Mouse (Mus musculus) spleen, postnatal 0 days (tissue): ENCODE results near the gene Lpcat1. TPM values are rescaled to one million over a fixed set of nuclear protein-coding genes. Genes with fewer than 3 reads are reported as not detected.

Source experiments
- polyA plus RNA-seq: library from polyadenylated mRNA; unstranded; fragments of >200 nt; fragmentation: Nextera tagmentation; extraction: Ambion mirVana; gene quantifications from 2 replicates; pipeline ENCODE4 v1.2.1, GENCODE M21; 2015

Lpcat1 gene
- 89.7 and 101 TPM in 2 replicates for polyA plus RNA-seq

DNA sequence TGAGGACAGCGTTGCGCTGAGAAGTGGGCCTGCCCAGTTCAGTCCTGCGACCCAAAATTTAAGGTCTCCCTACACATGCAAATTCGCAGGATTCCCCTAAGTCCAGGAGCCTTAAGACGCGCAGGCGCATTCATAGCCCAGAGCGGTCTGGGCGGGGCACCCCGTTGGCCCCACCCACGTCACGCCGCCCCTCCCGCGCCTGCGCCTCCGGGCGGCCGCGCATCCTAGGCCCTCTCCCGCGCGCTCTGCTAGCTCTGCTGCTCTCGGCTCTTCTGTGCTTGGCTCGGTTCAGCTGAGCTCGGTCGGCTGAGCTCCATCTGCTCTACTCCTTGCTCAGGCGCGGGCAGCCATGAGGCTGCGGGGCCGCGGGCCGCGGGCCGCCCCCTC is at the start of gene Lpcat1:
TSS of gene Lpcat1 (plus strand) at position 164 of the 387 bp plus-strand sequence.

DNA sequence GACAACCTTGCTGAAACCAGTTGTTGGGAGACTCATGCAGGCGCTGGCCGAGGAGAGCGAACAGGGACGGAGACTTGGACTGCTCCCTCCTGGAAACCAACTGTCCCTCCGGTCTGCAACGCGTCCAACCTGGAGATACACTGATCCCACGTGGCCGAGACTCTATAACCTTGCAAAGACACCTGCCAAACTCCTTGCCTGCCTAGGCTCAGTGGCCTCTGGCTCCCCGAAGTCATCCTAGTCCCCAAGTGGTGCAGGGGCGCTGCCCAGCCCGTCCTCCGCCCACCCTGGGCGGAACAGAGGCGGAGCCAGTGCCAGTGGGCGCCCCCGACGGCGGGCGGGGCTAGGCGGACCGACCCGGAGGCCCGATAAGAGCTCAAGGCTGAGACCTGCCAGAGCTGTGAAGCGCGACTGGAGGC is 69.4 kb downstream of the Lpcat1 start, which contains the start of gene Slc6a3:
TSS of gene Slc6a3 (plus strand) at position 345 of the 419 bp plus-strand sequence.

Other genes with a start within 250 kb of the Lpcat1 start
- not detected in 2 replicates for gene Irx4, start 206.7 kb upstream of the Lpcat1 start, polyA plus RNA-seq
- gene Mrpl36, start 138.7 kb upstream of the Lpcat1 start, polyA plus RNA-seq = 116 TPM in 2 replicates
- gene Ndufs6, start 138.7 kb upstream of the Lpcat1 start, polyA plus RNA-seq = 251 and 278 TPM in 2 replicates
- 0.10 and 0.14 TPM in 2 replicates for gene Slc6a3, start 69.5 kb downstream of the Lpcat1 start, polyA plus RNA-seq
- gene Clptm1l, start 136.8 kb downstream of the Lpcat1 start, polyA plus RNA-seq = 76.4 and 76.9 TPM in 2 replicates
- 0.35 and 0.70 TPM in 2 replicates for gene Tert, start 159.7 kb downstream of the Lpcat1 start, polyA plus RNA-seq
- gene Slc6a18, start 210.8 kb downstream of the Lpcat1 start, polyA plus RNA-seq = not detected in 2 replicates
- 0.10 TPM in 1 of 2 replicates, not detected in the other for gene Slc6a19, start 237.7 kb downstream of the Lpcat1 start, polyA plus RNA-seq